Mouse (Mus musculus) intestine, postnatal 0 days (tissue): ENCODE measurements around the gene Ptges3. TPM values are rescaled to one million over a fixed set of nuclear protein-coding genes. Genes with fewer than 3 reads are reported as not detected.
A peak's percentile ranks its signal among the peaks of the same experiment; 100 is the strongest.

Experiments used
- ATAC-seq: fragments of 200-750 bp; cut with Nextera tagmentation; 2 replicates; pipeline ENCODE4 v1.8.0; 2017; ENCODE audit warnings: mild to moderate bottlenecking, moderate TSS enrichment, moderate library complexity
- H3K27ac ChIP-seq: fragments of 300-500 bp; sonication (generic); 2 replicates; pipeline ENCODE4 v1.5.1; 2014; ENCODE audit warnings: mild to moderate bottlenecking, low read depth, low read length, moderate library complexity
- H3K27me3 ChIP-seq: fragments of 300-500 bp; sonication (generic); replicated peaks from 2 replicates; pipeline ENCODE4 v1.6.1; 2014; ENCODE audit warnings: low read length, mixed read lengths; ENCODE audit not compliant: control insufficient read depth, insufficient read depth
- H3K36me3 ChIP-seq: fragments of 300-500 bp; sonication (generic); 2 replicates; pipeline ENCODE4 v1.6.1; 2014; ENCODE audit warnings: mild to moderate bottlenecking, moderate library complexity; ENCODE audit not compliant: control insufficient read depth, insufficient read depth
- H3K4me1 ChIP-seq: fragments of 300-500 bp; sonication (generic); replicated peaks from 2 replicates; pipeline ENCODE4 v1.6.1; 2014; ENCODE audit warnings: antibody characterized with exemption, low read length, mixed read lengths; ENCODE audit not compliant: control insufficient read depth, insufficient read depth
- H3K4me2 ChIP-seq: fragments of 300-500 bp; sonication (generic); replicated peaks from 2 replicates; pipeline ENCODE4 v1.6.1; 2014; ENCODE audit warnings: low read depth, mild to moderate bottlenecking, moderate library complexity
- H3K4me3 ChIP-seq: fragments of 300-500 bp; sonication (generic); 2 replicates; pipeline ENCODE4 v1.5.1; 2014; ENCODE audit warnings: low read depth, low read length
- H3K9ac ChIP-seq: fragments of 300-500 bp; sonication (generic); 2 replicates; pipeline ENCODE4 v1.6.1; 2014; ENCODE audit warnings: mild to moderate bottlenecking, low read depth, low read length
- H3K9me3 ChIP-seq: fragments of 300-500 bp; sonication (generic); 2 replicates; pipeline ENCODE4 v1.6.1; 2016; ENCODE audit warnings: mixed run types; ENCODE audit not compliant: control insufficient read depth
- CTCF ChIP-seq: sonication (generic); IDR thresholded peaks from 2 replicates; pipeline ENCODE4 v1.5.1; 2016; ENCODE audit warnings: low read depth, mild to moderate bottlenecking, control low read depth, antibody characterized with exemption, moderate library complexity
- WGBS: fragments of 180-500 bp; shearing (Covaris S2); extraction: QIAGEN DNeasy Blood & Tissue Kit; methylation state at CpG from one replicate; pipeline ENCODE4 v1.1.7; 2014; 5-methylcytosine and 5-hydroxymethylcytosine counted together
- polyA plus RNA-seq: library from polyadenylated mRNA; unstranded; fragments of >200 nt; fragmentation: Nextera tagmentation; extraction: Ambion mirVana; gene quantifications from 2 replicates; pipeline ENCODE4 v1.2.1, GENCODE M21; 2015

Gene Ptges3
- polyA plus RNA-seq: 264 and 269 TPM in 2 replicates

DNA sequence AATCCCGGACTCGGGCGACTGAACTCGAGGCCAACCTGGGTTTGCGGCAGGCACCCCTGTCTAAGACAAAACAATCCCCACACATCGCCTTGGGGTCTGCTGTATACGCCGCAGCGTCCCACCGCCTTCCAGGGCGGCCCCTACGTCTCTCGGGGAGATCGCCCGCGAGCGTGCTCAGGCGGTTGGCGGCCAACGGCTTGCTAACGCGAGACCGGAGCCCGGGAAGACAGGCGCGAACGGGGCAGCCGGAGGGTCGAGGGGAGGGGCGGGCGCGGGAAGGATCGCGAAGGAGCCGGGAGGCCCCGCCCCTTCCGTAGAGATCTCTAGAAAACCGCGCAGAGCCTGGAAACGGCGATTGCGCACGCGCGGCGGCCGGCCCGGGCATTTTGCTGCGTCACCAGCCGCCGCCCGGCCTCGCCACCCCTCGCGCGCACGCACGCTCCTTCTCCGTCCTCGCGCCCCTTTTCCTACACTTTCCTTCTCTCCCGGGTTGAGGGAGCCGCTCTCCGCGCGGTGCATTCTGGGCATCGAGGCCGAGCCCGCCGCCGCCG lies at the start of gene Ptges3:
TSS of gene Ptges3 (plus strand) at position 354 of the 551 bp plus-strand sequence.
- Histone ChIP-seq H3K4me3 (peak within 1 kb of the TSS; percentile 71), H3K4me1 (0 out of 2 replicates have a peak, but pooled peaks cover 3% of the 10 kb centered on the region), H3K9ac (peak within 1 kb of the TSS; percentile 92), H3K27me3 (no peaks in the 10 kb centered on the region), H3K9me3 (no peaks in the 10 kb centered on the region), H3K4me2 (peak within 1 kb of the TSS; percentile 78), H3K27ac (peak within 1 kb of the TSS; percentile 97), H3K36me3 (0 out of 2 replicates have a peak, but pooled peaks cover 3% of the 10 kb centered on the region)
- ATAC-seq: peak; percentile 91
- TF ChIP-seq CTCF: no peak
- under 1% methylated on average over 52 of the region's 72 CpGs for WGBS

DNA sequence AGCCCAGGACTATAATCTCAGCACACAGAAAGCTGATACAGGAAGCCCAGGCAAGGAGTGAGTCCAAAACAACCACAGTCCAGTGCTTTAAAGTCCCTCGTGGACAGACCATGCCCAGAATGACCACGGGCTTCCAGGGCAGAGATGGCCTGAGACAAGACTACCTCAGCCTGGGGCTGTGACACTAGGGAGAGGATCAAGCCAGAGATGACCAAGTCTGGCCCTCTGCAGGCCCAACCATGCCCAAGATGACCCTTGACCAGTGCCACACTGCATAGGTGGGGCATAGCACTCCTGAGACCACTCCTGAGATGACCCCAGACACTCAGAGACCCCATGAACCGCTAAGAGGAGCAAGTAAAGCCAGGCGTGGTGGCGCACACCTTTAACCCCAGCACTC lies 49.0 kb upstream of the Ptges3 start:
- H3K27me3 ChIP-seq: no peaks in the 10 kb centered on the region
- H3K4me2 ChIP-seq: no peak overlapping the region
- TF ChIP-seq CTCF: no peak
- H3K4me1 ChIP-seq: no peaks in the 10 kb centered on the region
- H3K27ac ChIP-seq: no peak overlapping the region
- H3K9ac ChIP-seq: no peak overlapping the region
- WGBS: 84% methylated on average over 5 of the region's 5 CpGs
- no peaks in the 10 kb centered on the region for H3K36me3 ChIP-seq
- H3K9me3 ChIP-seq: no peaks in the 10 kb centered on the region
- no peak for ATAC-seq
- H3K4me3 ChIP-seq: no peak overlapping the region

DNA sequence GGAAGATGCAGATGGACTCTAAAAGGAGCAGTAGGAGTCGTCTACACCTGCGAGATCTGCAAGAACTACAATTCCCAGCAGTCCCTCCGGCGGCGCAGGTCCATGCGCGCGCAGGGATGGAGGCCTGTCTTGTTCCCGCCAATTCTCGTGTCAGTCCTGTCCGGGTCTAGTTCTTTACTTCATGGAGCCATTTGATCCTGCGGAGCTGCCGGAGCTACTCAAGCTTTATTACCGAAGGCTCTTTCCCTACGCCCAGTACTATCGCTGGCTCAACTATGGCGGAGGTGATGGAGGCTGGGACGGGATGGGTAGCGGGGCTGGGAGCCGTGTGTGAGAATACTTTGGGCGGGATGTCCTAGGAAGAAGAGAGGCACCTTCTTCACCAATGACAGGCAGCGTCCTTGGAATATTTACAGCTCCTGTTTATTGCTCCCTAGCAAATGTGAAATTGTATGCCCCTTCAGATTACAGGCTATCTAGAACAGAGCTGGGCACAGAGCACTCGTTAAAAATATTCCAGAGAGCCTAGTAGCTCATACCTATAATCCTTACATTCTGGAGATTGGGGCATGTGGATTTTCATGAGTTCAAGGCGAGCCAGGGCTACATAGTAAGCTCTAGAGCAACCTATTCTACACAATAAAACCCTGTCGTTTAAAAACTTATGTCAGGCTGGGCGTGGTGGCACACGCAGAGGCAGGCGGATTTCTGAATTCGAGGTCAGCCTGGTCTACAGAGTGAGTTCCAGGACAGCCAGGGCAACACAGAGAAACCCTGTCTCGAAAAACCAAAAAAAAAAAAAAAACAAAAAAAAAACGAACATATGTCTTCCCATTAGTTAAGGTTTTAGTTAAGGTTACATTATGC lies 43.5 kb upstream of the Ptges3 start, which contains the start of gene Prim1:
TSS of gene Prim1 (plus strand) at position 101 of the 867 bp plus-strand sequence.
- H3K4me2 ChIP-seq: peak within 1 kb of the TSS; percentile 68
- no peaks in the 10 kb centered on the region for H3K27me3 ChIP-seq
- no peaks in the 10 kb centered on the region for H3K9me3 ChIP-seq
- H3K4me1 ChIP-seq: no peaks in the 10 kb centered on the region
- TF ChIP-seq CTCF: no peak
- H3K27ac ChIP-seq: no peak within 1 kb of the TSS; the same call in 1 of the 2 replicates
- WGBS: 2% methylated on average over 31 of the region's 31 CpGs
- peak within 1 kb of the TSS; percentile 53 for H3K4me3 ChIP-seq
- H3K36me3 ChIP-seq: no peaks in the 10 kb centered on the region; the same call in 1 of the 2 replicates
- no peak within 1 kb of the TSS for H3K9ac ChIP-seq
- ATAC-seq: peak; percentile 93

DNA sequence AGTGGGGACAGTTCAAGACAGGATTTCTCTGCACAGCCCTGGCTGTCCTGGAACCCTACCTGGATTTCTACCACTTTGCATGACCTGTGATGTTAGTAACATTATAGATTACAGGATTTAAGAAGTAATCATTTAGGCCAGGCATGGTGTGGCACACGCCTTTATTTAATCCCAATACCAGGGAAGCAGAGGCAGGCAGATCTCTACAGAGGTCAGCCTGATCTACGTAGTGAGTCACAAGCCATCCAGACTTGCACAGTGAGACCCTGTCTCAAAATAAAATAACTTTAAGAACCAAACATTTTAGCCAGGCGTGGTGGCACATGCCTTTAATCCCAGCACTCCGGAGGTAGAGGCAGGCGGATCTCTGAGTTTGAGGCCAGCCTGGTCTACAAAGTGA lies 36.6 kb upstream of the Ptges3 start:
- no peak for ATAC-seq
- no peak for TF ChIP-seq CTCF
- 96% methylated on average over 5 of the region's 5 CpGs for WGBS

DNA sequence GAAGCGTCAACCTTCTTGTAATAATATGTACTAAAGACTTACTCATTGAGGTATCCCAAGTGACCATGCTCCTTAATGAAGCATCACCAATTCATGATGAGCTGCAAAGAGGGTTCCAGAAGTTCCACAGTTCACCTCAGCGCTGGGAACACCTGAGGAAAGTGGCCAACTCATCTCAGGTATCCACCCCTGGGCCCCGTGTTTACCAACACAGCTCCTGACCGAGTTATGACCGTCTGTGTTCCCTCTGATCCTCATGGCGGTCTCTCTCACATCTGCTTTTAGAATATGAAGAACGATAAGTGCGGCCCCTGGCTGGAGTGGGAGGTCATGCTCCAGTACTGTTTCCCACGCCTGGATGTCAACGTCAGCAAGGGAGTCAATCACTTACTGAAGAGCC lies 35.3 kb upstream of the Ptges3 start:
- Histone ChIP-seq H3K4me2 (no peak overlapping the region), H3K4me3 (no peak overlapping the region), H3K9ac (no peak overlapping the region), H3K27ac (no peak overlapping the region), H3K27me3 (no peaks in the 10 kb centered on the region), H3K36me3 (peaks cover 20% of the 10 kb centered on the region; the same call in 1 of the 2 replicates), H3K4me1 (no peaks in the 10 kb centered on the region), H3K9me3 (no peaks in the 10 kb centered on the region)
- WGBS: 94% methylated on average over 10 of the region's 10 CpGs
- ATAC-seq: no peak
- TF ChIP-seq CTCF: no peak

More for the DNA sequence above, 36.6 kb upstream of the Ptges3 start:
- H3K27ac ChIP-seq: no peak overlapping the region
- H3K36me3 ChIP-seq: peaks cover 20% of the 10 kb centered on the region; the same call in 1 of the 2 replicates
- H3K4me1 ChIP-seq: no peaks in the 10 kb centered on the region
- H3K4me3 ChIP-seq: no peak overlapping the region
- H3K9ac ChIP-seq: no peak overlapping the region
- H3K27me3 ChIP-seq: no peaks in the 10 kb centered on the region
- no peaks in the 10 kb centered on the region for H3K9me3 ChIP-seq
- H3K4me2 ChIP-seq: no peak overlapping the region

DNA sequence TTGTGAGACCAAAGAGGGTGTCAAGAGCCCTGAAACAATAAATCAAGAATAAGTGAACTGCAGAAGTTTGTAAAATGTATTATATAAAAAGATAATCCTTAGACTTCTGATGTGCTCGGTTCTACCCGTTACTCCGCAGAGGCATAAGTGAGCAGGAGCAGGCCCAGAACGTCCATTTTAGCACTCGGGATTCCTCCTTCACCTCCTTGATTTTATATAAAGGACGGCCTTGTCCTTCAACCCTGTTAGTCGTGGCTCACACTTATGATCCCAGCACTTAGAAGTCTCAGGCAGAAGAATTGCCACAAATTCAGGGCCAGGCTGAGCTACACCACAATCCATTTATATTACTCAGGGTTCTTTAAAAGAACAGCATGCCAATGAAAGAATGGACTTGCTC lies 28.8 kb upstream of the Ptges3 start:
- peaks cover 9% of the 10 kb centered on the region for H3K36me3 ChIP-seq
- H3K4me1 ChIP-seq: 0 out of 2 replicates have a peak, but pooled peaks cover 2% of the 10 kb centered on the region
- H3K9ac ChIP-seq: no peak overlapping the region
- no peak overlapping the region for H3K4me3 ChIP-seq
- no peak overlapping the region for H3K27ac ChIP-seq
- 90% methylated on average over 7 of the region's 7 CpGs for whole genome bisulfite sequencing
- no peak for ATAC-seq
- no peak overlapping the region for H3K4me2 ChIP-seq
- H3K9me3 ChIP-seq: no peaks in the 10 kb centered on the region
- H3K27me3 ChIP-seq: no peaks in the 10 kb centered on the region
- TF ChIP-seq CTCF: no peak
